Mouse (Mus musculus) stomach, adult 2 months (tissue): Measurements from ENCODE around the gene Nipsnap1. TPM values are rescaled to one million over a fixed set of nuclear protein-coding genes. Genes with fewer than 3 reads are reported as not detected.

Experiments used
- polyA plus RNA-seq: library from polyadenylated mRNA; depleted of rRNA; stranded (reverse); fragments of >200 nt; gene quantifications from 2 replicates; pipeline ENCODE4 v1.2.3, GENCODE M21; 2012; rRNA removed

Gene Nipsnap1
- polyA plus RNA-seq: 6.3 and 7.2 TPM in 2 replicates

DNA sequence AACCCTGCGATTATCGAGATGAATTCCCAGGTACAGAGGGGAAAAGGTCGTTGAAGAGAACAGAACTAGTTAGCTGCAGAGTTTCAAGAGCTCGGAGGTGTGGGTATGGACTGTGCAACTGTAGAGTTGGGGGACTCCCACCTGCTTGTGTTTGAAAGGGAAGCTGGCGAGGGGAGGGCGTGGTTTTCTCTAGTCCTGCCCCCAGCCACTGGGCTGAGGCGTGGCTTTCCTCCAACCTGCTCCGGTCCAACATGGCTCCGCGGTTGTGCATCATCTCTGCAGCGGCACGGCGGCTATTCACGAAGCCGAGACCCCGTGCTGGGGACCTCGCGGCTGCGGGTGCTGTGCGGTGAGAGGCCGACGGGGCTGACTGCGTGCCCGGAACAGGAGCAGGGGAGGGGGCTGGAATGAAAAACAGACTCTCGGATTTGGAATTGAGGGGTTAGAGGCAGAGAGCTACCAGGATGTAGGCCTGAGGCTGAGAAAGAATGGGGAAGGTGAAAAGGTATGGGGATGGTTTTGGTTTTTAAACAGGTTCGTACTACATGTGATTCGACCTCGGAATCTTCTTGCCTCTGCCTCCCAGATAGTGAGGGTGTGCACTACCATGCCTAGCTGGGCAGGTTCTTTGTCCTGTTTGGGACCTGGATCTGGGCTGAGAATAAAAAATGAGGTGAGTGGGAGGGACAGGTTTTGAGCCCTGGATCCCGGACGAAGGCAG lies at the start of gene Nipsnap1:
Gene Nipsnap1 (plus strand): TSS at position 197 of the 721 bp plus-strand sequence.

DNA sequence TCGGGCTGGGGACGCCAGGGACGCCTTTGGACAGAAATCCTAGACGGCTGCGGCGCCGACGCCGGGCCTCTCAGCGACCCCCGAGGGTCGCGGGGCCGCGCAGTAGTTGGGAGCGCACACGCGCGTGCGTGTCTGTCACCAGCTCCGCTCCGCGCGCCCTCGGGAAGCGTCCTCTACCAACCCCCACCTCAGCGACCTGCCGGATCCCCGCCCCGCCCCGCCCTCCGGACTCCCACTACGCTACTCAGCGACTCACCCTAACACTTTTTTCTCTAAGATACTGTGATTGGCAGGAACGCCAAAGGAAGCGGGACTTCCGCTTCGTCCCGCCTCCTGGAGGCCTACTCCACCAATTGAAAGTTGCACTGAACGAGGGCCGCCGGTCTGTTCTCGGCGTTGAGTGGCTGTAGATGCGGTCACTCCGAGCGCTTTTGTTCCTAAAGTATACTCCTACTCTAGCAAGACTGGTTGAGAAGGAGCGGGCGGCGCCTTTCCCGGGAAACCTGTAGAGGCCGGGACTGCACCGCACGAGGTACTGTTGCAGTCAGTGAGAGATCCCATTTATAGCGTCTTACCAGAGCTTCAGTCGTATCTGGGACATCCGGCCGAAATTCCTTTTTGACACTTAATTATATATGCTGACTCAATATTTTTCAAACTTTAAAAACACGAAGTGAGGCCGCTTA lies 24.4 kb upstream of the Nipsnap1 start, which contains the start of gene Nf2:
Gene Nf2 (minus strand): TSS at position 279 of the 686 bp plus-strand sequence.

DNA sequence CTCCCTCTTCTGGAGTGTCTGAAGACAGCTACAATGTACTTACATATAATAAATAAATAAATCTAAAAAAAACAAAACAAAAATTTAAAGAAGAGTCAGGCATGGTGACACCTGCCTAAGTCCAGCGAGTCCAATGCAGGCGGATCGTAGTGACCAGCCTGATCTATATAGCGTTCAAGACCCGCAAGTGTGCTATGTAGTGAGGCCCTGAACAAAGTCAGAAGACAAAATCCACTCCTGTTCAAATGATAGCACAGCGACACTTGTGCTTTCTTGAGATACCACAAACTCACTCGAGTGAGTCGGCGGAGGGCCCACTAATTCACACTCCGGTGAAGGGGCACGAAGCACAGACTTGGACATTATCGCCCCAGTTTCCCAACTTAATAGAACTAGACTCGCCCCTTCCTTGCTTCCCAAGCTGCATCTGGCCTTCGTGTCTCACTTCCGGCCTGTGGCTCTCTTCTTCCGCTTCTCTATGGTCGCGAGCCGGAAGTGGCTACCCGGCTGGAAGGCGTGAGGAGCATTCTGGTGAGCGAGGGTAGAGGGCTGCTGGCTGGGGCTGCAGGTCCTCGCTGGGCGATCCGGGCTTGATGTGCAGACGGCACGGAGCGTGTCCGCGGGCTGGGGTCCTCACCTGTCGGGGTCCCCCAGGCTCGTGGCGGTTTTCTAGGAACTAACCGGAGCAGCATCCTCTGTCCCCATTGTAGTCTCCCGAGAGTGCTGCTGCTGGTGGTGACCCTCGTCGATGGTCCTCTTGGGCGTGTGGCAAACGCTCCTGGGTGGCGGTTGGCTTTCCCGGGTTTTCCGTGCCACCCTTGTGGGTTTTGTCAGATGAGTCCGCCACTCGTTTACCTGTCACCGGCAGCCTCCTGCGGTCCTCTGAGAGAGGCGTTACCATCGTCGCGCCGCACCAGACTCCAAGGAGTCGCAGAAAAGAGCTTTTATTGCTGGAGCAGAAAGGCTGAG lies 21.4 kb downstream of the Nipsnap1 start, which contains the start of gene Thoc5:
Gene Thoc5 (plus strand): TSS at position 473 of the 969 bp plus-strand sequence.

Other genes starting within 250 kb of the Nipsnap1 start
- gene Ascc2, start 236.2 kb upstream of the Nipsnap1 start, polyA plus RNA-seq: 4.6 and 5.8 TPM in 2 replicates
- gene Uqcr10, start 169.6 kb upstream of the Nipsnap1 start, polyA plus RNA-seq: 598 and 878 TPM in 2 replicates
- 26.2 and 31.0 TPM in 2 replicates for gene Zmat5, start 169.3 kb upstream of the Nipsnap1 start, polyA plus RNA-seq
- 0.10 and 0.13 TPM in 2 replicates for gene Cabp7, start 127.2 kb upstream of the Nipsnap1 start, polyA plus RNA-seq
- 20.6 and 26.2 TPM in 2 replicates for gene Nf2, start 24.4 kb upstream of the Nipsnap1 start, polyA plus RNA-seq
- gene Thoc5, start 21.4 kb downstream of the Nipsnap1 start, polyA plus RNA-seq: 5.3 and 6.7 TPM in 2 replicates
- 0.09 and 0.18 TPM in 2 replicates for gene Nefh, start 74.1 kb downstream of the Nipsnap1 start, polyA plus RNA-seq
- gene Ap1b1, start 112.9 kb downstream of the Nipsnap1 start, polyA plus RNA-seq: 40.9 and 46.0 TPM in 2 replicates
- gene Rasl10a, start 184.2 kb downstream of the Nipsnap1 start, polyA plus RNA-seq: 2.4 and 3.1 TPM in 2 replicates
- gene Gas2l1, start 191.4 kb downstream of the Nipsnap1 start, polyA plus RNA-seq: 40.6 and 57.2 TPM in 2 replicates
- 10.2 and 13.8 TPM in 2 replicates for gene Rhbdd3, start 225.0 kb downstream of the Nipsnap1 start, polyA plus RNA-seq
- 190 and 221 TPM in 2 replicates for gene Ewsr1, start 225.3 kb downstream of the Nipsnap1 start, polyA plus RNA-seq